Mouse (Mus musculus): ENCODE measurements around the gene Mepce.
"Not testable (repeated sequence)": the region's sequence is repeated elsewhere in the genome, so short reads cannot be mapped to it uniquely, and the experiment has no call there.

- TF ChIP-seq POLR2A (IDR thresholded peaks at IDR 0.05; ENCODE audit: borderline replicate concordance, insufficient read depth, low read length); CTCF (IDR thresholded peaks at IDR 0.05; ENCODE audit: borderline replicate concordance, insufficient read depth, low read depth, low read length): not testable (repeated sequence)
Measured at GRCm38 (mm10) chr5:137835966-137836520, 48.6 kb upstream of the Mepce start, which contains the start of gene Pilra.

All from cerebellum, adult 2 months (tissue).